Mouse (Mus musculus): ENCODE data around the gene Nfatc2. TPM values are rescaled to one million over a fixed set of nuclear protein-coding genes. Genes with fewer than 3 reads are reported as not detected.

Nfatc2 gene
- polyA plus RNA-seq, 1 experiment: 0.07 TPM

DNA sequence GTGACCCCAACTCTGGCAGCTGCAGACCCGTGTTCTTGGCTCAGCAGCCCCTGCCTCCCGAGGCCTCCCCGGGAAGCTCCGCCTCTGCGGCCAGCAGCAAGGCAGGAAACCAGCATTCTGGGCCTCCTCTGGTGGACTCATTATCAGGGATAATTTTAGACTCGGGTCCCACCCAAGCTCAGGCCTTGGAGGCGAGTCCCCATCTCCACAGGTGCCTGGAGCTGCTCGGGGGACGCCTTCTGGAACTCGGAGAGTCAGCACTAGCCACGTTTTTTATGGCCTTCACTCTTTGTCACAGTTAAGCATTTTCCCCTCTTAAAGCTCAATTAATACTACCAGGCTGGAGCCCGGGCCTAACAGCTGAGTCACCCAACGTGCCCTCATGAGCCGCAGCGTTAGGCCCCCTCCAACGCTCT is 3.2 kb upstream of the Nfatc2 start:
- Histone ChIP-seq H3K27me3 (ENCODE audit: control insufficient read depth, insufficient read depth, insufficient read length) (peaks cover 4% of the 10 kb centered on the region), H3K4me3 (ENCODE audit: insufficient read depth, poor library complexity, severe bottlenecking) (no peak overlapping the region), H3ac (ENCODE audit: control insufficient read depth, insufficient read length, low read depth) (no peak overlapping the region), H3K36me3 (ENCODE audit: control insufficient read depth, insufficient read depth) (no peaks in the 10 kb centered on the region), H3K79me2 (ENCODE audit: control insufficient read depth, insufficient read depth) (no peaks in the 10 kb centered on the region), H3K79me3 (ENCODE audit: low read depth) (no peaks in the 10 kb centered on the region)
- TF ChIP-seq USF1 (IDR thresholded peaks at IDR 0.05; ENCODE audit: low read depth): no peak
- TF ChIP-seq CEBPB (IDR thresholded peaks at IDR 0.05; ENCODE audit: low read depth): no peak
- TF ChIP-seq MYOD1 (IDR thresholded peaks at IDR 0.05; ENCODE audit: control insufficient read depth, insufficient read length, low read depth): no peak
- no peak for TF ChIP-seq CTCF (IDR thresholded peaks at IDR 0.05; ENCODE audit: control insufficient read depth, insufficient read depth, insufficient read length)
- no peak for TF ChIP-seq MYOG (IDR thresholded peaks at IDR 0.05; ENCODE audit: control insufficient read depth, extremely low read depth, insufficient read length)
- no peak for TF ChIP-seq MAX (IDR thresholded peaks at IDR 0.05)
- no peak for TF ChIP-seq FOSL1 (IDR thresholded peaks at IDR 0.05; ENCODE audit: insufficient read depth, low read length, poor library complexity, severe bottlenecking)

DNA sequence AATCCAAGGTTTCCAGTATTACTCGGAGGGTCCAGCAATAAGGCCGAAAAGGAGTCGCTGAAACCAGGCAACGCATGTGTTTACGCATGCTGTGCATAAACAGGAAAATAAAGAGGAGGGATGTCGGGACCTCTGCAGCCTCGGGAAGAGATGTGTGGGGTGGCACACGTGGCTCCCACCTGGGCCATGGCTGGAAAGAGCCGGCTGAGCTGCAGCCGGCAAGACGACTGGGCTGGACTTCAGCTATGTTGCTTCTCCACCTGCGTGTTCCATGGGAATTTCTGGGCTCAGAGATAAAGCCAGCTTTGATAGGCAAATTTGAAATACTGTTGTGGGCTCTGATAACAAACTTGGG is 907 bp upstream of the Nfatc2 start:
- H3K4me3 ChIP-seq (ENCODE audit: insufficient read depth, poor library complexity, severe bottlenecking): no peak overlapping the region
- no peaks in the 10 kb centered on the region for H3K79me3 ChIP-seq (ENCODE audit: low read depth)
- peaks cover 4% of the 10 kb centered on the region for H3K27me3 ChIP-seq (ENCODE audit: control insufficient read depth, insufficient read depth, insufficient read length)
- H3K79me2 ChIP-seq (ENCODE audit: control insufficient read depth, insufficient read depth): no peaks in the 10 kb centered on the region
- H3K36me3 ChIP-seq (ENCODE audit: control insufficient read depth, insufficient read depth): no peaks in the 10 kb centered on the region
- TF ChIP-seq FOSL1 (IDR thresholded peaks at IDR 0.05; ENCODE audit: insufficient read depth, low read length, poor library complexity, severe bottlenecking): no peak
- no peak overlapping the region for H3ac ChIP-seq (ENCODE audit: control insufficient read depth, insufficient read length, low read depth)

DNA sequence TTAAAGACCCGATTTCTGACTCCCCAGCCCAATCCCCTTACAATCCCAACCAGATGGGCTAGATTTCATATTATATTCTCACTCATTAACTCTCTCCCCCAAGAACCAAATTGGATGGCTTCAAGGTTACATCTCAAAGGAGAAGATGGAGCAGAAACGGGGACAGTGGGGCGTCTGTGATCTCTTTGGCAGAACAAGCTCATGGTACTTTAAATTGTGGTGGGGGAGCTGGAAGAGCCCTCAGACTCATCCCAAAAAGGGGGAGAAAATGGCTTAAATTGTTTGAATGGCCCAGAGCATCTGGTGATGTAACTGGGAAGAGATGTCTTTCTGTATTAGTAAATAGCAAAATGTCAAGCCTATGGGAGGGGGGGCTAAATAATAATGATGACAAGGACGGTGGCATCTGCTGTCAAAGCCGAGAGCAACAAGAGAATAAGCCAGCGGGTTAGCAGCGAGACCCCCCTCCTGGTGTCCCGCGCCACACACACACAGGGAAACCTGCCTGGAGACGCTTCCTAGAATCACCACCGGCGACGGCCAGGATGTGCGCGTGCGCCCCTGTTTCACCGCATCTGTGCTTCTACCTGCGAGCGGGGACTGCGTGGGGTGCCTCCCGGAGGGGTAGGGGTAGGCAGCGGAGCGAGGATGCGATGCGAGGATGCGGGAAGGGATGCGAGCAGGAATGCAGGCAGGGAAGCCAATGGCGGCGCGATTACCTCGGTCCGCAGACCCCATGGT is 537 bp downstream of the Nfatc2 start:
- peak overlapping the region; percentile 33 for H3ac ChIP-seq (ENCODE audit: control insufficient read depth, insufficient read length, low read depth)
- H3K36me3 ChIP-seq (ENCODE audit: control insufficient read depth, insufficient read depth): no peaks in the 10 kb centered on the region
- H3K27me3 ChIP-seq (ENCODE audit: control insufficient read depth, insufficient read depth, insufficient read length): peaks cover 4% of the 10 kb centered on the region
- no peaks in the 10 kb centered on the region for H3K79me3 ChIP-seq (ENCODE audit: low read depth)
- peak overlapping the region; percentile 30 for H3K4me3 ChIP-seq (ENCODE audit: insufficient read depth, poor library complexity, severe bottlenecking)
- TF ChIP-seq USF1 (IDR thresholded peaks at IDR 0.05; ENCODE audit: low read depth): no peak
- TF ChIP-seq FOSL1 (IDR thresholded peaks at IDR 0.05; ENCODE audit: insufficient read depth, low read length, poor library complexity, severe bottlenecking): no peak
- no peak for TF ChIP-seq MYOD1 (IDR thresholded peaks at IDR 0.05; ENCODE audit: control insufficient read depth, insufficient read length, low read depth)
- TF ChIP-seq CTCF (IDR thresholded peaks at IDR 0.05; ENCODE audit: control insufficient read depth, insufficient read depth, insufficient read length): no peak
- no peak for TF ChIP-seq CEBPB (IDR thresholded peaks at IDR 0.05; ENCODE audit: low read depth)
- TF ChIP-seq MAX (IDR thresholded peaks at IDR 0.05): no peak
- TF ChIP-seq MYOG (IDR thresholded peaks at IDR 0.05; ENCODE audit: control insufficient read depth, extremely low read depth, insufficient read length): no peak
- H3K79me2 ChIP-seq (ENCODE audit: control insufficient read depth, insufficient read depth): no peaks in the 10 kb centered on the region

DNA sequence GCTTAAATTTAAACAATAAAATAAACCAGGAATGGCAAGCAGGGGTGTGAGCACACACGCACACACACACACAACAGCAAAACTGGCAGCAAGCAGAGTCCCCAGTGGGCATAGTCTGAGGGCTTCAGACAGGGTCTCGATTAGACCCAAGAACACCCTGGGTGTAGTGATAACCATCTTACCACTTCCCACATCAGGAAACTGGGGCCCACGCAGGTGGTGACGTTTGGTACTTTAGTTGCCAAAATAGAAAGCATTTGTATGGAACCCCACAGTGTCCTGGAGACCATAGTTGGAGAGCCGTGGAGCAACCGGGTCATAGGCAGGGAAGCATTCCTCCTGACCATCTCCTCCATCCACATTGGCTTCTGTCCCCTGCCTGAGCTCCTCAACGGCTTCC is 5.8 kb downstream of the Nfatc2 start:
- Histone ChIP-seq H3K4me3 (ENCODE audit: insufficient read depth, poor library complexity, severe bottlenecking) (no peak overlapping the region), H3K79me2 (ENCODE audit: control insufficient read depth, insufficient read depth) (no peaks in the 10 kb centered on the region), H3ac (ENCODE audit: control insufficient read depth, insufficient read length, low read depth) (no peak overlapping the region), H3K27me3 (ENCODE audit: control insufficient read depth, insufficient read depth, insufficient read length) (no peaks in the 10 kb centered on the region), H3K79me3 (ENCODE audit: low read depth) (no peaks in the 10 kb centered on the region), H3K36me3 (ENCODE audit: control insufficient read depth, insufficient read depth) (no peaks in the 10 kb centered on the region)
- TF ChIP-seq MAX (IDR thresholded peaks at IDR 0.05) (no peak), MYOG (IDR thresholded peaks at IDR 0.05; ENCODE audit: control insufficient read depth, extremely low read depth, insufficient read length) (no peak), USF1 (IDR thresholded peaks at IDR 0.05; ENCODE audit: low read depth) (no peak), CTCF (IDR thresholded peaks at IDR 0.05; ENCODE audit: control insufficient read depth, insufficient read depth, insufficient read length) (no peak), FOSL1 (IDR thresholded peaks at IDR 0.05; ENCODE audit: insufficient read depth, low read length, poor library complexity, severe bottlenecking) (no peak), CEBPB (IDR thresholded peaks at IDR 0.05; ENCODE audit: low read depth) (no peak), MYOD1 (IDR thresholded peaks at IDR 0.05; ENCODE audit: control insufficient read depth, insufficient read length, low read depth) (no peak)

DNA sequence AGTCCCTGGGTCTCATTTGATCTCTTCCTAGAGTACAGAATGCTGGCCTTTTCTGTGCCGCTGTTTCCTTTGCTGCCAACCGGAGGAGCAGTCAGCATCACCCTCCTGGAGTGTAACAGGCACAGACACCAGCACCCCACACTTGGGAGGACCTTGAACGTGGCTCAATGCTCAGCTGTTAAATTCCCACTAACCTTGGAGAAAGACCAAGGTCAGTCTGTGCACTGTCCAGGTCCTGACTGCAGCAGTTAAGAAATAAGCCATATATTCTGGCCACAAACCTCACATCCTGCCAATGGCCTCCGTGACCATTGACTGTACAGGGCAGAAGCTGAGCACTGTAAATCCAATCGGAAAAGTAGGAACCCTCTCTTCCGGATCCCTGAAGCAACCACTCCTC is 7.8 kb downstream of the Nfatc2 start:
- no peak overlapping the region for H3ac ChIP-seq (ENCODE audit: control insufficient read depth, insufficient read length, low read depth)
- TF ChIP-seq MYOG (IDR thresholded peaks at IDR 0.05; ENCODE audit: control insufficient read depth, extremely low read depth, insufficient read length): no peak
- no peak for TF ChIP-seq FOSL1 (IDR thresholded peaks at IDR 0.05; ENCODE audit: insufficient read depth, low read length, poor library complexity, severe bottlenecking)
- TF ChIP-seq CEBPB (IDR thresholded peaks at IDR 0.05; ENCODE audit: low read depth): no peak
- no peaks in the 10 kb centered on the region for H3K27me3 ChIP-seq (ENCODE audit: control insufficient read depth, insufficient read depth, insufficient read length)
- no peak overlapping the region for H3K4me3 ChIP-seq (ENCODE audit: insufficient read depth, poor library complexity, severe bottlenecking)
- H3K36me3 ChIP-seq (ENCODE audit: control insufficient read depth, insufficient read depth): no peaks in the 10 kb centered on the region
- no peaks in the 10 kb centered on the region for H3K79me2 ChIP-seq (ENCODE audit: control insufficient read depth, insufficient read depth)
- no peaks in the 10 kb centered on the region for H3K79me3 ChIP-seq (ENCODE audit: low read depth)

DNA sequence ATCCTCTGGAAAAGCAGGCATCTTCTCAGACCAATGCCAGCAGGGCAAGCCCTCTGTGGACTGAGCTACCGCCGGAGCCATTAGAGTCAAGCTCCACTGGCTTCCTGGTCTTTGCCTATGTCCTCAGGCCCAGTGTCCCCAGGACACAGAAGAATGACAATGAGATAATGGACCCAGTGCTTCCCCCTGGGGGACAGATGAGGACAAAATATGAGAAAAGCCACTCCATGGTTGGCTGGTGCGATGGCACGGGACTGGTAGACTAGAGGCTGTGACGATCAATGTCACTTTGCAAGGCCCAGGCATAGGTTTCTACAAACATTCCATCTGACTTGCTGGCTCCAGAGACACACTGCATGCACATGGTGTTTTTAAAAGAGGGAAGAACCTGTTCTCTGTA is 8.5 kb downstream of the Nfatc2 start:
- Histone ChIP-seq H3ac (ENCODE audit: control insufficient read depth, insufficient read length, low read depth) (no peak overlapping the region), H3K79me3 (ENCODE audit: low read depth) (no peaks in the 10 kb centered on the region), H3K36me3 (ENCODE audit: control insufficient read depth, insufficient read depth) (no peaks in the 10 kb centered on the region), H3K27me3 (ENCODE audit: control insufficient read depth, insufficient read depth, insufficient read length) (no peaks in the 10 kb centered on the region), H3K4me3 (ENCODE audit: insufficient read depth, poor library complexity, severe bottlenecking) (no peak overlapping the region), H3K79me2 (ENCODE audit: control insufficient read depth, insufficient read depth) (no peaks in the 10 kb centered on the region)
- TF ChIP-seq FOSL1 (IDR thresholded peaks at IDR 0.05; ENCODE audit: insufficient read depth, low read length, poor library complexity, severe bottlenecking): no peak

Measured in C2C12 (cell line).